ENCODE assay signal across 11 mouse cellular contexts in genomic region chr3:52906823-52907564, GRCm38 (mm10).
DNase-seq lines count a peak whose midpoint lies in the region; ATAC-seq and TF ChIP-seq lines count a peak whose summit lies in the region.
"Had no signal": no experiment of that assay in that cellular context is flagged by ENCODE, and none has a peak within 500 bp of the region (broad histone marks: within the 10 kb centered on the region; RNA-seq: fewer than 3 reads in every experiment).

No protein-coding gene starts in this region.

- peak; percentile 27 for DNase-seq in embryo, embryonic 11 days
- no peak for DNase-seq in embryo, embryonic 10 days (ENCODE audit: low spot score)
- no peak for DNase-seq in liver, postnatal 0 days
- DNase-seq in liver (no peak), ES-CJ7 (ENCODE audit: low read depth, low spot score) (peak; percentile 8)
- DNase-seq in lung, postnatal 36 days, result peak; percentile 54
- no peak for DNase-seq in embryonic facial prominence, embryonic 10.5 days (ENCODE audit: low spot score)
- no peak for DNase-seq in embryo, embryonic 9.5 days (ENCODE audit: extremely low spot score)
- DNase-seq: right cerebral cortex, postnatal 25 days had no signal

- no peak overlapping the region for H3K27ac ChIP-seq in liver, postnatal 0 days (ENCODE audit: low read depth)
- no peak overlapping the region for H3K27ac ChIP-seq in embryonic facial prominence, embryonic 10.5 days (replicated peaks)
- H3K27ac ChIP-seq: embryonic facial prominence, embryonic 13.5 days; hindbrain, embryonic 15.5 days had no signal

- 78% methylated on average over 3 of the region's 3 CpGs for WGBS in liver, postnatal 0 days (ENCODE audit: insufficient replicate concordance)
- WGBS in embryonic facial prominence, embryonic 10.5 days, result 85% methylated on average over 3 of the region's 3 CpGs

- TF ChIP-seq CTCF in liver, postnatal 0 days (IDR thresholded peaks at IDR 0.05; ENCODE audit: low read depth), result peak; percentile 42

- no peak for TF ChIP-seq EP300 in liver, postnatal 0 days (IDR thresholded peaks at IDR 0.05; ENCODE audit: low read depth)

- H3K9me3 ChIP-seq in liver, postnatal 0 days (ENCODE audit: low read length), result peaks cover 6% of the 10 kb centered on the region
- no peaks in the 10 kb centered on the region for H3K9me3 ChIP-seq in embryonic facial prominence, embryonic 10.5 days
- H3K9me3 ChIP-seq: hindbrain, embryonic 15.5 days had no signal

- H3K4me1 ChIP-seq in liver, postnatal 0 days (ENCODE audit: insufficient read depth), result no peaks in the 10 kb centered on the region
- no peaks in the 10 kb centered on the region for H3K4me1 ChIP-seq in embryonic facial prominence, embryonic 10.5 days
- H3K4me1 ChIP-seq: embryonic facial prominence, embryonic 13.5 days; hindbrain, embryonic 15.5 days had no signal

- no peaks in the 10 kb centered on the region for H3K27me3 ChIP-seq in liver, postnatal 0 days (ENCODE audit: insufficient read depth, low read length)
- no peaks in the 10 kb centered on the region for H3K27me3 ChIP-seq in embryonic facial prominence, embryonic 10.5 days (replicated peaks; ENCODE audit: low read depth, poor library complexity, severe bottlenecking)
- H3K27me3 ChIP-seq: embryonic facial prominence, embryonic 13.5 days; hindbrain, embryonic 15.5 days had no signal

- H3K4me3 ChIP-seq in liver, postnatal 0 days (ENCODE audit: low read depth, low read length), result no peak overlapping the region
- no peak overlapping the region for H3K4me3 ChIP-seq in embryonic facial prominence, embryonic 10.5 days
- H3K4me3 ChIP-seq: embryonic facial prominence, embryonic 13.5 days; hindbrain, embryonic 15.5 days had no signal

- ATAC-seq in liver, postnatal 0 days, result no peak

- no peak overlapping the region for H3K9ac ChIP-seq in liver, postnatal 0 days (replicated peaks)
- H3K9ac ChIP-seq: embryonic facial prominence, embryonic 13.5 days; hindbrain, embryonic 15.5 days had no signal

- H3K36me3 ChIP-seq in liver, postnatal 0 days (replicated peaks; ENCODE audit: insufficient read depth, low read length), result no peaks in the 10 kb centered on the region
- no peaks in the 10 kb centered on the region for H3K36me3 ChIP-seq in embryonic facial prominence, embryonic 10.5 days (replicated peaks)
- H3K36me3 ChIP-seq: embryonic facial prominence, embryonic 13.5 days; hindbrain, embryonic 15.5 days had no signal

- no peak overlapping the region for H3K4me2 ChIP-seq in liver, postnatal 0 days (ENCODE audit: low read depth, low read length)
- H3K4me2 ChIP-seq: embryonic facial prominence, embryonic 13.5 days; hindbrain, embryonic 15.5 days had no signal

Comparison
In these comparisons a context has a peak if more than half of its experiments do, and no peak if none do; other contexts are left out.
1. DNase-seq: peak in embryo, embryonic 11 days (single experiment), ES-CJ7 (single experiment) and lung, postnatal 36 days (single experiment); none in embryo, embryonic 10 days (single experiment), liver, postnatal 0 days (single experiment), liver (single experiment), embryonic facial prominence, embryonic 10.5 days (single experiment) and embryo, embryonic 9.5 days (single experiment).